Mouse (Mus musculus): ENCODE results near the gene 4930556J24Rik.

DNA sequence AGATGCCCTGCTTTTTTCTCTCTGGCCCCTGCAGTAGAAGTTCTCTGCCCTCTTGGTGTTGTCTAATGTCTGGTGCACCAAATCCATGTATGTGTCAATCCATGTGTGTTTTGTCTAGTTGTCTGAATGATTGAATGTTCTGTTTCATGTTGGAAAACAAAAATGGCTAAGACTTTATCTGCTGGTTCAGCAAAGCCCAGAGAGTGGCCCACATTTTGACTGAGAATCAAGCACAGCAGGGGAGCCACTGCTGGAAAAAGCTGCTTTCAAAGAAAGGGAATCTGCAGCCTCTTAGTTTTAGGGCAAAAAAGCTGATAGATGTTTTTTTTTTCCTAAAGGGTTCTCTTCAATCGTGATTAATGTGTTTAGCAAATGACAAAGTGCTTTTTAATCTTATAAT, 30.2 kb downstream of the 4930556J24Rik start:
- no peak for TF ChIP-seq ZNF384 (IDR thresholded peaks at IDR 0.05; ENCODE audit: low read depth, low read length)
- no peak for TF ChIP-seq HCFC1 (IDR thresholded peaks at IDR 0.05; ENCODE audit: borderline replicate concordance, insufficient read depth, low read length)
- no peak for TF ChIP-seq ZC3H11A (IDR thresholded peaks at IDR 0.05; ENCODE audit: borderline replicate concordance, low read depth, low read length)

Data from ES-E14 (cell line).